Mouse (Mus musculus) megakaryocyte, embryonic 14.5 days (primary cell): Measurements from ENCODE around the gene Rpl15.

Experiments
- FLI1 ChIP-seq: IDR thresholded peaks from 2 replicates; pipeline ENCODE4 v1.6.1; 2012; ENCODE audit warnings: low read length, inconsistent platforms, mixed read lengths
- GATA1 ChIP-seq: IDR thresholded peaks from 3 replicates; pipeline ENCODE4 v1.6.1; 2012; ENCODE audit warnings: mixed read lengths, low read length, inconsistent platforms, borderline replicate concordance

DNA sequence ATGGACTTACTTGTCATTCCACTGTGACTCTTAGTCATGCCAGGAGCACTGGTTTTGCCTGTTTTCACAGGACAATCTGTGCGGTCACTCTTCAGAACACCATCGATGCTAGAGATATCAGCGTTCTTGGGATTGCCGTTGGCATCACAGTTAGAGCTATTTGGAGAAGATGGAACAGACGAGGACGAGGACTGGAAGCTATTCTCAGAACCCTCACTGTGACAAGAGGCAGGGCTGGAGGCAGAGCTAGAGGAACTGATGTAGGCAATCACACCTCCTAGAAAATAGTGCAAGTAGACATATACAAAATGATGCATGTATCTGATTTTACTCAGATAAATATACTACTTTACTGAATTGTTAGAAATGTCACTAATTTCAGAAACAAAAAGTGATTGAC, 49.2 kb downstream of the Rpl15 start:
- TF ChIP-seq GATA1, result no peak
- no peak for TF ChIP-seq FLI1
